Mouse (Mus musculus) lung, postnatal 25 days (tissue): ENCODE results near the gene Ust.

Experiments
- DNase-seq: peaks from one replicate; pipeline ENCODE4 v3.0.0; 2022; ENCODE audit warnings: low spot score

Gene Ust

DNA sequence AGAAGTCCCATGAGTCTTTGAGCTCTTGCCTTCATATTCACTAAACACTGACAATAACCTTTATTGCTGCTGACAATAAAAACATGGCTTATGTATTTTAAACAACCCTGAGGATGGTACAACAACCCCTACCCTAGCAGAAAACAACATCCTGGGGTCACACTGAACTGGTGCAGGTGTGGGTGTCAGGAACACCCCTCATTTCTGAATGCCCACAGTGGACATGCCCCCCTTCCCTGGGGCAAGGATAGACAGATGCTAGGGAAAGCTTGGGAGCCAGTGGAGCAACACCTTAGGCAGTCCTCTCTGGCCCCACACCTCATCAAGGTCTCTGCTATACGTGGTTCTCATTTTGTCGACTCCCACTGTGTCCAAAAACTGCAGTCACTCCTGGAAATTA lies 343.9 kb downstream of the Ust start:
- DNase-seq: no peak

DNA sequence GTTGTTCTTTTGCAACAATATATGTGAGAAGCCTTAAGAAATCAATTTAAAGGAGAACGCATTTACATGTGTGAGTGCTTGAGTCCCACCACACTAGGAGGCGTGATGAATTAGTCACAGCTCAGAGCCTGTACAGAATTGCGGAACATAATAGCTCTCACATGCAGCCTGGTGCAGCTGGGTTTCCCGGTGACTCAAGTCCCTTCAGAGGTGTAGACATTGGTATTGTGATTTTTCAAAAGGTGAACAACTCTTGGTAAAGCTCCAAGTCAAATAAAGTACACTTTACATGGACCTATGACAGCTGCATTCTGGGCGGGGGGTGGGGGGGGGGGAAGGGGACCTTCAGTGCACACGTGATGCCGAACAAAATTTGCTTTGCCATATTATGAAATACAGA lies 344.4 kb downstream of the Ust start:
- DNase-seq: no peak

DNA sequence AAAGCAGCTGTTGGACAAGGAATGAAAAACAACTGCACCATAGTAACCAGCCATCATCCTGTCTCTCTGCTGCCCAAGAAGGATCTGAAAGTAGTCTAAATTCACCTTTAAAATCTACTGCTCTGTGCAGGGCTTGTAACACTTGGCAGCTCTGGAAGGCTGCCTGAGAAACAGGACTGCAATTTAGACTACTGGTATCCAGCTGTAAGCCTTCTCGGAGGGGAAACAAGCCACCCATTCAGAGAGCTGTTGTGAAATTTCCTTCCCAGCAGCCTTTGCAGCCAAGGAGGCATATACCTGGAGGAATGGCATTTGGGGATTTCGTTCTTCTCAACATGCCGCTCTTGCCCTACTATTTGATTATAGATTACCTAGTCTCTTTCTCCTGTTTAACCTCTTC lies 345.6 kb downstream of the Ust start:
- no peak for DNase-seq

DNA sequence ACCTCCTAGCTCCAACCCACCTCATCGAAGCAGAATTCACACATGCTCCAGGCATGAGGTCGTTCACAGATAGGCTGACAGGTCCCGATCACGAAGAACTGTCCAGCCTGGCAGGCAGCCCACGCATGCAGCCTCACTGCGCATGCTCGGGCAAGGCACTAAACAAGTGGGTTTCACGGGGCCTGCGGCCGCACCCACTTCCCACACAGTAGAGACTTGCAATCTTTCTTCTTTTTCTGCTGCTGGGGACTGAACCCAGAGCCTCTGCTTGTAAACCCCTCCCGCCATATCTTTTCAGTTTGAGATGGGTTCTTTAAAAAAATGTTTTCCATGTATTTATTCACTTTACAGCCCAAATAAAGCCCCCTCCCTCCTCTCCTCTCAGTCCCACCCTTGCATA lies 347.1 kb downstream of the Ust start:
- no peak for DNase-seq
